In genomic region chr16:29325233-29325919, GRCm38 (mm10) we compare ENCODE assay signal across 23 mouse cellular contexts. TPM values are rescaled to one million over a fixed set of nuclear protein-coding genes. Genes with fewer than 3 reads are reported as not detected.
A peak's percentile ranks its signal among the peaks of the same experiment; 100 is the strongest.
DNase-seq lines count a peak whose midpoint lies in the region; ATAC-seq and TF ChIP-seq lines count a peak whose summit lies in the region.
"Had no signal": no experiment of that assay in that cellular context is flagged by ENCODE, and none has a peak within 500 bp of the region (broad histone marks: within the 10 kb centered on the region; RNA-seq: fewer than 3 reads in every experiment).

No protein-coding gene starts in this region.

- H3K27ac ChIP-seq in lung, embryonic 14.5 days (ENCODE audit: low read depth): no peak overlapping the region
- H3K27ac ChIP-seq in lung, embryonic 15.5 days: no peak overlapping the region
- no peak overlapping the region for H3K27ac ChIP-seq in lung, postnatal 0 days (ENCODE audit: low read length)
- H3K27ac ChIP-seq in lung, embryonic 16.5 days (ENCODE audit: low read length): no peak overlapping the region

- DNase-seq in heart, adult 11 months: peak; percentile 53
- DNase-seq in heart, adult 9 months (ENCODE audit: low spot score in 2 of 2): no peak
- DNase-seq in lung, embryonic 14.5 days: peak; percentile 51
- no peak for DNase-seq in lung, postnatal 10 days
- DNase-seq in lung, postnatal 0 days (ENCODE audit: low spot score): no peak
- DNase-seq in lung, postnatal 14 days: no peak
- DNase-seq: adrenal gland, adult 2 months; adrenal gland, adult 8-10 months; adrenal gland, postnatal 10 days; adrenal gland, postnatal 14 days; adrenal gland, postnatal 25 days; adrenal gland, postnatal 36 days; B cell, adult 2 months; cerebellum, adult 11 months; cerebellum, adult 11-12 months had no signal

- H3K9ac ChIP-seq in lung, embryonic 14.5 days: no peak overlapping the region
- no peak overlapping the region for H3K9ac ChIP-seq in lung, embryonic 15.5 days
- H3K9ac ChIP-seq in lung, postnatal 0 days (replicated peaks; ENCODE audit: low read depth): no peak overlapping the region
- H3K9ac ChIP-seq in lung, embryonic 16.5 days (ENCODE audit: low read length): no peak overlapping the region

- WGBS in lung, embryonic 14.5 days: 52% methylated on average over 7 of the region's 7 CpGs
- WGBS in lung, embryonic 15.5 days: 52% methylated on average over 7 of the region's 7 CpGs
- WGBS in lung, postnatal 0 days: 67% methylated on average over 7 of the region's 7 CpGs
- WGBS in lung, embryonic 16.5 days: 54% methylated on average over 7 of the region's 7 CpGs

- no peak for TF ChIP-seq EP300 in lung, postnatal 0 days (IDR thresholded peaks at IDR 0.05)

- no peaks in the 10 kb centered on the region for H3K36me3 ChIP-seq in lung, embryonic 14.5 days (ENCODE audit: insufficient read depth)
- H3K36me3 ChIP-seq in lung, embryonic 15.5 days: no peaks in the 10 kb centered on the region
- no peaks in the 10 kb centered on the region for H3K36me3 ChIP-seq in lung, postnatal 0 days (ENCODE audit: insufficient read depth, low read length)
- no peaks in the 10 kb centered on the region for H3K36me3 ChIP-seq in lung, embryonic 16.5 days (ENCODE audit: control insufficient read depth, insufficient read depth, low read length)
- H3K36me3 ChIP-seq: G1E had no signal

- no peak for TF ChIP-seq CTCF in lung, embryonic 14.5 days (IDR thresholded peaks at IDR 0.05; ENCODE audit: low read depth)
- no peak for TF ChIP-seq CTCF in lung, postnatal 0 days (IDR thresholded peaks at IDR 0.05)

- no peak overlapping the region for H3K4me2 ChIP-seq in lung, embryonic 14.5 days
- no peak overlapping the region for H3K4me2 ChIP-seq in lung, embryonic 15.5 days
- H3K4me2 ChIP-seq in lung, postnatal 0 days (replicated peaks; ENCODE audit: low read depth, low read length): no peak overlapping the region
- no peak overlapping the region for H3K4me2 ChIP-seq in lung, embryonic 16.5 days (ENCODE audit: low read depth, low read length)

- no peaks in the 10 kb centered on the region for H3K9me3 ChIP-seq in lung, embryonic 14.5 days (ENCODE audit: low read depth, low read length)
- H3K9me3 ChIP-seq in lung, embryonic 15.5 days: no peaks in the 10 kb centered on the region
- no peaks in the 10 kb centered on the region for H3K9me3 ChIP-seq in lung, postnatal 0 days (ENCODE audit: low read length)
- no peaks in the 10 kb centered on the region for H3K9me3 ChIP-seq in lung, embryonic 16.5 days (ENCODE audit: control insufficient read depth, low read length)
- H3K9me3 ChIP-seq: G1E had no signal

- no peaks in the 10 kb centered on the region for H3K4me1 ChIP-seq in lung, embryonic 14.5 days (ENCODE audit: insufficient read depth)
- H3K4me1 ChIP-seq in lung, embryonic 15.5 days: peaks cover 5% of the 10 kb centered on the region
- no peaks in the 10 kb centered on the region for H3K4me1 ChIP-seq in lung, postnatal 0 days (ENCODE audit: insufficient read depth, low read depth, low read length)
- peaks cover 5% of the 10 kb centered on the region; the same call in 1 of the 2 replicates for H3K4me1 ChIP-seq in lung, embryonic 16.5 days (replicated peaks; ENCODE audit: control insufficient read depth, insufficient read depth, low read length)

- ATAC-seq in lung, embryonic 14.5 days (ENCODE audit: insufficient read depth): peak; percentile 60; the same call in 1 of the 2 replicates
- ATAC-seq in lung, embryonic 15.5 days (ENCODE audit: borderline replicate concordance, extremely low read depth, low FRiP score, low TSS enrichment): peak; percentile 59; the same call in 1 of the 2 replicates
- no peak for ATAC-seq in lung, postnatal 0 days
- peak; percentile 60 for ATAC-seq in lung, embryonic 16.5 days (ENCODE audit: low read depth)
- ATAC-seq: activated CD4-positive, CD25-positive, alpha-beta regulatory T cell, adult 4 months; CD4-positive, CD25-positive, alpha-beta regulatory T cell, adult 4 months; Patski had no signal

- H3K27me3 ChIP-seq in lung, embryonic 14.5 days (ENCODE audit: insufficient read depth, low read length): no peaks in the 10 kb centered on the region
- no peaks in the 10 kb centered on the region for H3K27me3 ChIP-seq in lung, embryonic 15.5 days
- H3K27me3 ChIP-seq in lung, postnatal 0 days (replicated peaks; ENCODE audit: insufficient read depth, low read length): no peaks in the 10 kb centered on the region
- no peaks in the 10 kb centered on the region for H3K27me3 ChIP-seq in lung, embryonic 16.5 days (ENCODE audit: control insufficient read depth, insufficient read depth, low read depth, low read length)
- H3K27me3 ChIP-seq: CH12.LX had no signal

- no peak overlapping the region for H3K4me3 ChIP-seq in lung, embryonic 14.5 days (ENCODE audit: low read depth, low read length)
- H3K4me3 ChIP-seq in lung, embryonic 15.5 days: no peak overlapping the region
- no peak overlapping the region for H3K4me3 ChIP-seq in lung, postnatal 0 days (ENCODE audit: low read depth, low read length)
- no peak overlapping the region for H3K4me3 ChIP-seq in lung, embryonic 16.5 days (ENCODE audit: low read length)

RNA-seq across cellular contexts. Expression of gene Atp13a5, which starts 53.2 kb away (rescaled TPM):
- not detected in 2 replicates for polyA plus RNA-seq in lung, embryonic 14.5 days (2014; fragmentation: Nextera tagmentation; extraction: Ambion mirVana)
- not detected in 2 replicates for polyA plus RNA-seq in lung, embryonic 15.5 days (2015; fragmentation: Nextera tagmentation; extraction: Ambion mirVana)
- 0.07 and 0.10 TPM in 2 replicates for polyA plus RNA-seq in lung, postnatal 0 days (2015; fragmentation: Nextera tagmentation; extraction: Ambion mirVana)
- not detected in 2 replicates for polyA plus RNA-seq in lung, embryonic 16.5 days (2015; fragmentation: Nextera tagmentation; extraction: Ambion mirVana)
- polyA plus RNA-seq: adrenal gland, adult 2 months; C2C12; CD4-positive, CD25-positive, alpha-beta regulatory T cell, adult 4 months; G1E; Patski had no signal

Comparison
In these comparisons a context has a peak if more than half of its experiments do, and no peak if none do; other contexts are left out.
1. DNase-seq: peak in heart, adult 11 months (single experiment) and lung, embryonic 14.5 days (single experiment); none in heart, adult 9 months (0 of 2), lung, postnatal 10 days (single experiment), lung, postnatal 0 days (single experiment) and lung, postnatal 14 days (single experiment).